Mouse (Mus musculus) bone marrow, adult 2 months (tissue): Measurements from ENCODE around the gene Fbxo6.

Source experiments
- CTCF ChIP-seq: fragments of 200-500 bp; IDR thresholded peaks from 2 replicates; pipeline ENCODE4 v1.5.1; 2011; ENCODE audit warnings: low read length, control low read depth; ENCODE audit not compliant: control insufficient read depth, insufficient read depth
- POLR2A ChIP-seq: fragments of 200-500 bp; IDR thresholded peaks from 2 replicates; pipeline ENCODE4 v1.6.1; 2011; ENCODE audit warnings: low read depth, mild to moderate bottlenecking, control low read depth, low read length, borderline replicate concordance; ENCODE audit not compliant: control insufficient read depth

DNA sequence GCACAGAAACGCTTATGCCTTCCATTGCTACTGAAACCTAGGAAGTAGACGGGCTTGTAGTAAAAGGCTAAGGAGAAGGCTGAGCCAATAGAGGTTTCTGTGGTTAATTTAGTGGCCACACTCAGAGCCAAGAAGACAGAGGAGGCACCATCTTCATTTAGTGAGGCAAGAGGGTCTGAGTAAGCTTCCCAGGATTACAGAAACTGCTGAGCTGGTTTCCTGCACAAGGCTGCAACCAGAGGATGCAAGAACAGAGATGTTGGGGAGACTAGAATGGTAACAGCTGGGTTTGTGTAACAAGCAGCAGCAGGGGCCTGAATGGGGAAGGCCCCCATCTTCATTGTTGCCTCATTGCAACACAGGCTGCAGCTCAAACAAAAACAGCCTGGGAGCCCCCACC, 23.3 kb downstream of the Fbxo6 start:
- no peak for TF ChIP-seq CTCF
- no peak for TF ChIP-seq POLR2A
